Mouse (Mus musculus) midbrain, embryonic 12.5 days (tissue): ENCODE measurements around the gene Foxd3. TPM values are rescaled to one million over a fixed set of nuclear protein-coding genes. Genes with fewer than 3 reads are reported as not detected.
"Not testable (repeated sequence)": the region's sequence is repeated elsewhere in the genome, so short reads cannot be mapped to it uniquely, and the experiment has no call there.

Experiments
- ATAC-seq: fragments of 200-750 bp; cut with Nextera tagmentation; 2 replicates; pipeline ENCODE4 v1.8.0; 2017; ENCODE audit warnings: low read depth, moderate TSS enrichment, moderate library complexity; ENCODE audit not compliant: low FRiP score
- H3K27ac ChIP-seq: fragments of 300-500 bp; sonication (generic); replicated peaks from 2 replicates; pipeline ENCODE4 v1.5.1; 2016; ENCODE audit warnings: mild to moderate bottlenecking
- H3K27me3 ChIP-seq: fragments of 300-500 bp; sonication (generic); 2 replicates; pipeline ENCODE4 v1.6.1; 2016; ENCODE audit warnings: mild to moderate bottlenecking
- H3K36me3 ChIP-seq: fragments of 300-500 bp; sonication (generic); 2 replicates; pipeline ENCODE4 v1.6.1; 2016
- H3K4me1 ChIP-seq: fragments of 300-500 bp; sonication (generic); 2 replicates; pipeline ENCODE4 v1.6.1; 2016
- H3K4me2 ChIP-seq: fragments of 300-500 bp; sonication (generic); replicated peaks from 2 replicates; pipeline ENCODE4 v1.6.1; 2016; ENCODE audit warnings: mild to moderate bottlenecking, moderate library complexity
- H3K4me3 ChIP-seq: fragments of 300-500 bp; sonication (generic); 2 replicates; pipeline ENCODE4 v1.5.1; 2016; ENCODE audit warnings: mild to moderate bottlenecking
- H3K9ac ChIP-seq: fragments of 300-500 bp; sonication (generic); replicated peaks from 2 replicates; pipeline ENCODE4 v1.6.1; 2016; ENCODE audit warnings: mild to moderate bottlenecking, moderate library complexity
- H3K9me3 ChIP-seq: fragments of 300-500 bp; sonication (generic); 2 replicates; pipeline ENCODE4 v1.6.1; 2016; ENCODE audit warnings: mild to moderate bottlenecking
- WGBS: fragments of 180-500 bp; shearing (Covaris S2); methylation state at CpG from one replicate; pipeline ENCODE4 v1.1.7; 2016; 5-methylcytosine and 5-hydroxymethylcytosine counted together
- polyA plus RNA-seq: library from polyadenylated mRNA; unstranded; fragments of >200 nt; fragmentation: Nextera tagmentation; extraction: Ambion mirVana; gene quantifications from 2 replicates; pipeline ENCODE4 v1.2.1, GENCODE M21; 2016

Foxd3 gene
- polyA plus RNA-seq, result 0.09 and 0.14 TPM in 2 replicates

DNA sequence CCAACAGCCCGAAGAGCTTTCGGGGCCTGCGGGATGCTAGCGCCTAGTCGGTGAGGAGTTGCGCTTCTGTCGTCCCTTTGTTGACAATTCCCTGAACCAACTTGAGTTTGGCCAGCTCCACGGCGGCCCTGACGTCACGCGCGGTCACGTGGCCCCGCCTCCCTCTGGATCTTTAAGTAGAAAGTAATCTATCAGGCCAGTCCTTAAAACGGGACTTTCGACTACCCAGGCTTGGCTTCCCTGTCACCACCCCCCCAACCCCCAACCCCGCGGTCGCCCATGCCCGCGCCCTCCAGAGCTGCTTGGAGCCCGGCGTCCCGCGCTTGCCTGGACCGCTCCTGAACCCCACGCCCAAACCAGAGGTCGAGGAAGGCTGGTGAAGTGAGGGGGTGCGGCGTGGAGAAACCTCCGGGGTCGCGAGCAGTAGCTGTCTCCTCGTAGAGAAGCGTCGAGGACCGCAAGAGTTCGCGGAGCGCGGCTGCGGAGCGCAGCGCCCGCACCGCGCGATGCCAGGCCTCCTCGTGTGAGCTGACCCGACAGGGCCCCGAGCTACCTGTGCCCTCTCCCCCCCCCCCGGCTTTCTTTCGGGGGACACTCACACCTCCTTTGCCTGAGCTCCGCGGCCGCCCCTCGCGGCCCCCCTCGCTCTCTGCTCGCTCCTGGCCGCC lies at the start of gene Foxd3:
Foxd3 (plus strand) TSS at position 363 of the 668 bp plus-strand sequence.
- ATAC-seq, result peak; percentile 20
- no peak within 1 kb of the TSS for H3K27ac ChIP-seq
- peak within 1 kb of the TSS; percentile 49 for H3K4me2 ChIP-seq

DNA sequence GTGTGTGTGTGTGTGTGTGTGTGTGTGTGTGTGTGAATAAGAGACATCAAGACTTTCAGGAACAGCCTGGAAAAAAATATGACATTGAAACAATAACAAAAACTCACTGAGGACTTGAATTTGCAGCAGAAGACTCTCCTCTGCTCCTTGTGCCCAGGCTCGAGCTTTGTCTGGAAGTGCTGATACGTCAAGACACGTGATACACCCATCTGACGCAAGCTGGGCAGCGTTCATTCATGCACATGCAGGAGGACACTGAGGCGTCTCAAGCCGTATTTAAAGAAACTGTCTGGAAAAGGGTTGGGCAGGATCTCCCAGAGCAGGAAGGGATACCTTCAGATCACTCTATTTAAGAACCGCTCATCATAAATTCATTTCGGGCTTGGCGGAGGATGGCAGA lies 43.9 kb upstream of the Foxd3 start:
- Histone ChIP-seq H3K4me1 (no peaks in the 10 kb centered on the region), H3K27ac (no peak overlapping the region), H3K4me3 (no peak overlapping the region), H3K9ac (no peak overlapping the region), H3K36me3 (no peaks in the 10 kb centered on the region), H3K4me2 (no peak overlapping the region), H3K27me3 (peaks cover 13% of the 10 kb centered on the region; the same call in 1 of the 2 replicates), H3K9me3 (no peaks in the 10 kb centered on the region)
- no peak for ATAC-seq
- 96% methylated on average over 10 of the region's 10 CpGs for WGBS

More for the DNA sequence above, at the start of gene Foxd3:
- Histone ChIP-seq H3K9ac (0 out of 2 replicates have a peak within 1 kb of the TSS, but pooled peaks have one; percentile 0), H3K4me1 (peaks cover 24% of the 10 kb centered on the region), H3K9me3 (no peaks in the 10 kb centered on the region), H3K4me3 (peak within 1 kb of the TSS; percentile 38), H3K27me3 (peaks cover 88% of the 10 kb centered on the region), H3K36me3 (no peaks in the 10 kb centered on the region)
- WGBS, result under 1% methylated on average over 53 of the region's 62 CpGs

DNA sequence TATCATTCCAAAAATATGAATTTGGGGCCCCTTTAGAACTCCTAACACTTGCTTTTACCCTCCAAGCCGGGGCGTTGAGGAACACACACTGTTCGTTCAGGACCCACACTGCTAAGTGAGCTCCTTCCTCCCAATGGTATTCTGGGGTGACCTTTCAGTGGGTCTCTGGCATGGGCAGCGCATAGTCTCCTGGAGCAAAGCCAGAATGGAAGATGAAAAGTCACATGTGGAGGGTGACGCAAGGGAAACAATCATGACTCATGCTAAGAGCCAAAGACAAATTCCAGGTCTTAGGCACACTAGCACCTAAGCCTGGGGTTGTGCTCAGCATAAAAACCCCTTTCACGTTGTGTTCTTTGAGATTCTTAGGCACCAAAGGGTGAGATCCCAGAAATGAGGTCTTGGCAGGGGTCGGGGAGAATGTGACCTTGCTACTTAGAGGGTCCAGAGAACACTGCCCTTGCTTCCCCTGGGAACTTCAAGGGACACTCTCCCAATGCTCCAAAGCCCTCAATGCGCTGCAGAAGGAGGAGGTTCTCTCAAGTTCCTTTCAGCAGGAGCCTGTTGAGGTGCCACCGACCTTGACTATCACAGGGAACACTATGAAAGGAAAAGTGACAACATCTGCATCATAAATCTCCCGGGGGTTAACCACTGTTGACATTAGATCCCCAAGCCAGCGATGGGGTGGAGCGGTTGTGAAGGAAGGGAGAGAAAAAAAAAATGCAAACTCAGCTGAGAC lies 43.3 kb upstream of the Foxd3 start:
- Histone ChIP-seq H3K27me3 (peaks cover 13% of the 10 kb centered on the region; the same call in 1 of the 2 replicates), H3K4me3 (no peak overlapping the region), H3K4me2 (no peak overlapping the region), H3K9me3 (no peaks in the 10 kb centered on the region), H3K27ac (no peak overlapping the region), H3K36me3 (no peaks in the 10 kb centered on the region), H3K4me1 (no peaks in the 10 kb centered on the region), H3K9ac (no peak overlapping the region)
- WGBS, result 86% methylated on average over 12 of the region's 12 CpGs
- no peak for ATAC-seq

DNA sequence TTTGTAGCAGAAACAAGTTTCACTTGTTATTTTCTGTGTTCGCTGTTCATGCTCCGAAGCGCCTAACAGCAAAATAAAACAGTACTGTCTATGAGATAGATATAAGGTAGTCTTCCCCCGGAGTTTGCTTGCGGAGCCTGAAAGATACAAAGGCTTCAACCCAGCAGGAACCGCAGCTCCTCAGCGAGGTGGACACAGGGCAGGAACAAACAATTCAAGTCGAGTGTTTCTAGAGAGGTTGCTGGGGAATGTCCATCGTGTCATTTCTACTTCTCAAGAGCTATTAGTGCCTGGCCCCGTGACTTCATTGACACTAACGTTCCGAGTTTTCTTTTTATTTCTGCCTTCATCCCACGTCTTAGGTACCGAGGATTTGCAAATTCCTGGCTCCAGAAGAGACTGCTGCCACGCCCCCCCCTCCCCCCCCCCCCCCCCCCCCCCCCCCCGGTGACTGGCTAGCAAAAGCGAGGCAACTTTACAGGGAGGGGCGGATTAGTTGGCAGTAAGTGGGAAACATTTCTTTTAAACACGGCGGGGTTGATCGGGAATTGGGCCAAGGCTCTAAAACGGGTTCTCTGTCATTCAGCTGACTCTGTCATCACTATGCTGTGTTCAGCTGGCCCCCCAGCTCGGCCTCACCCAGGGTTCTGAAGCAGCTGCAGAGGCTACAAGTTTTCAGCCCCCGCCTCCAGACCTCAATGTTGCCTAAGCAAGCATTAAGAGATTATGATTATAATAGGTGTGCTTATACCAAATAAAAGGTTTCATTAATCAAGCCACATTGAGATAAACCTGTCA lies 29.9 kb upstream of the Foxd3 start:
- Histone ChIP-seq H3K36me3 (no peaks in the 10 kb centered on the region), H3K4me1 (peaks cover 5% of the 10 kb centered on the region), H3K27ac (no peak overlapping the region), H3K4me3 (no peak overlapping the region), H3K27me3 (peaks cover 23% of the 10 kb centered on the region), H3K9ac (no peak overlapping the region), H3K9me3 (no peaks in the 10 kb centered on the region), H3K4me2 (peak overlapping the region; percentile 32)
- ATAC-seq, result no peak
- WGBS, result 9% methylated on average over 21 of the region's 24 CpGs

DNA sequence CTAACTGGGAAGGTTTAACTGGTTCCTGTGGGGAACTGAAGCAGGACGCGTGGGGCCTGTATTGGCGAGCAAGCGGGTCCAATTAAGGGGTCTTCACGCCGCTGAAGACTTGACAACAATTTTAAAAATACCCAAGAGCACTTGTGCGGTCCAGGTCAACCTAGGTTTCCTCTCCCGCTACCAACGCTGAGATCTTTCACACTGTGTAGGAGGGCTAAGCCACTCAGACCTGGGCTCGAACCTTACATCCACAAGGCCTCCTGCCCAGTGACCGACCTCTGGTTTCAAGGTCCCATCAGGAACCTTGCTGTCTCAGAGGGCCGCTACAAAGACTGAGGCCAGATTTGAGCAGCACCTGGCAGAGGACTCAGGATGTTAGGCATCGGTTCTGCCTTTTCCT lies 29.0 kb upstream of the Foxd3 start:
- H3K4me2 ChIP-seq, result no peak overlapping the region
- no peak overlapping the region for H3K9ac ChIP-seq
- H3K27ac ChIP-seq, result no peak overlapping the region
- 55% methylated on average over 13 of the region's 13 CpGs for WGBS
- H3K27me3 ChIP-seq, result peaks cover 20% of the 10 kb centered on the region
- H3K4me1 ChIP-seq, result peaks cover 5% of the 10 kb centered on the region
- ATAC-seq, result no peak
- H3K4me3 ChIP-seq, result no peak overlapping the region
- no peaks in the 10 kb centered on the region for H3K9me3 ChIP-seq
- H3K36me3 ChIP-seq, result no peaks in the 10 kb centered on the region

DNA sequence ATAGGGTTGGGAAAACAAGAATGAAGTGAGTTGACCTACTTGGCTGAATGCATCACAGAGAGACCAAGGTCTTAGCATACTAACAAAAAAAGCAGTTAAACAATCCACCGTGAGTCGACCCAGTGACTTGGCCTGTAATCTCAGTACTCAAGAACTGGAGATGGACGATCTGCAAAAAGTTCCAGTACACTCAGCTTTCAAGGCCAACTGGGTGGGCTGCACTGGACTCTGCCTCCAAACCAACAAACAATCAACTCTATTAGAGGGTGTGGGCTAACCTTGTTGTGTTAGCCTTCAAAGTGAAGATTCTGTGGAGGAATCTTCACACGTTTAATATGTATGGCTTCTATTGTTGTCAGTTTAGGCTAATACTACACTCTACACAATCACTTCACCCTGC lies 20.1 kb upstream of the Foxd3 start:
- Histone ChIP-seq H3K9ac (no peak overlapping the region), H3K27me3 (0 out of 2 replicates have a peak, but pooled peaks cover 13% of the 10 kb centered on the region), H3K4me2 (no peak overlapping the region), H3K4me1 (no peaks in the 10 kb centered on the region), H3K4me3 (no peak overlapping the region), H3K27ac (no peak overlapping the region), H3K9me3 (no peaks in the 10 kb centered on the region), H3K36me3 (no peaks in the 10 kb centered on the region)
- no peak for ATAC-seq
- 77% methylated on average over 4 of the region's 4 CpGs for WGBS

DNA sequence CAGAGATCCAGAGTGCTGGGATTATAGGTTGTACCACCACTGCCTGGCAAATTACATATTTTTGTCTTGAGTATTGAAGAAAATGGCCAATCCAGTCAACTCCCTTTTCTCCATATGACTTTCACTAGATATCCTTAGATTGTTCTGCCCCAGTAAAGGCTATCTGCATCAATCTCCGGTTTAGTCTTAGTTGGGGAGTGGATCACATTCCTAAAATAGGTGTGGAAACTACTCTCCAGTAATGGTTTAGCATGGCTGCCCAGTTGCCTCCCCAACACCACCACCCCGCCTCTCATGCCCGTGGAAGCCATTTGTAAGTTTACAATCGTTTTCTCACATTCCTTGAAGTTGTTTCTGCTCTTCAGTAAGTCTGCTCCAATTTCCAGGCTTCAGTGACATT lies 19.4 kb upstream of the Foxd3 start:
- ATAC-seq, result no peak
- Histone ChIP-seq H3K4me2 (no peak overlapping the region), H3K27ac (no peak overlapping the region), H3K9ac (no peak overlapping the region), H3K36me3 (no peaks in the 10 kb centered on the region), H3K4me1 (no peaks in the 10 kb centered on the region), H3K9me3 (no peaks in the 10 kb centered on the region), H3K4me3 (no peak overlapping the region), H3K27me3 (0 out of 2 replicates have a peak, but pooled peaks cover 13% of the 10 kb centered on the region)
- 88% methylated on average over 4 of the region's 4 CpGs for WGBS

DNA sequence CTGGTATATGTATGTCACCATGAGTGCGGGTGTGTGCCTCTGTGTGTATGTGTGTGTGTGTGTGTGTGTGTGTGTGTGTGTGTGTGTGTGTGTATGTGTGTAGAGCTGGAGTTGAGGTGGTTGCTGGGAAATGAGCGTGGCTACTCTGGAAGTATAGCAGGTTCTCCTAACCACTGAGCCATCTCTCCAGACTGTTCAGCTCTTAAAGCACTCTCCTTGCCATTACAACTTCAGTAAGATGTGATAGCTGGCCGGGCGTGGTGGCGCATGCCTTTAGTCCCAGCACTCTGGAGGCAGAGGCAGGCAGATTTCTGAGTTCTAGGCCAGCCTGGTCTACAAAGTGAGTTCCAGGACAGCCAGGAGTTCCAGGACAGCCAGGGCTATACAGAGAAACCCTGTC lies 15.5 kb upstream of the Foxd3 start:
- not testable (repeated sequence) for H3K9ac ChIP-seq, H3K4me1 ChIP-seq, H3K9me3 ChIP-seq, H3K36me3 ChIP-seq, H3K4me2 ChIP-seq, H3K4me3 ChIP-seq, ATAC-seq, H3K27ac ChIP-seq
- H3K27me3 ChIP-seq, result peaks cover 42% of the 10 kb centered on the region
- 95% methylated on average over 5 of the region's 5 CpGs for WGBS

- no peak for ATAC-seq
- Histone ChIP-seq H3K9me3 (no peaks in the 10 kb centered on the region), H3K36me3 (no peaks in the 10 kb centered on the region), H3K4me1 (no peaks in the 10 kb centered on the region), H3K4me3 (no peak overlapping the region), H3K27me3 (peaks cover 53% of the 10 kb centered on the region), H3K27ac (no peak overlapping the region), H3K9ac (no peak overlapping the region), H3K4me2 (no peak overlapping the region)
- 25% methylated on average over 3 of the region's 3 CpGs for WGBS
Observed at GRCm38 (mm10) chr4:99641920-99642319, 14.2 kb upstream of the Foxd3 start.

GRCm38 (mm10) chr4:99645560-99645959 lies 10.5 kb upstream of the Foxd3 start:
- no peak for ATAC-seq
- Histone ChIP-seq H3K4me3 (no peak overlapping the region), H3K4me1 (no peaks in the 10 kb centered on the region), H3K4me2 (no peak overlapping the region), H3K27me3 (peaks cover 78% of the 10 kb centered on the region), H3K36me3 (no peaks in the 10 kb centered on the region), H3K27ac (no peak overlapping the region), H3K9me3 (no peaks in the 10 kb centered on the region), H3K9ac (no peak overlapping the region)
- 89% methylated on average over 4 of the region's 4 CpGs for whole genome bisulfite sequencing

GRCm38 (mm10) chr4:99650088-99650944 lies 5.8 kb upstream of the Foxd3 start:
- Histone ChIP-seq H3K27me3 (peaks cover 97% of the 10 kb centered on the region), H3K9me3 (no peaks in the 10 kb centered on the region), H3K36me3 (no peaks in the 10 kb centered on the region), H3K4me1 (0 out of 2 replicates have a peak, but pooled peaks cover 6% of the 10 kb centered on the region), H3K4me3 (no peak overlapping the region; the same call in 1 of the 2 replicates), H3K27ac (no peak overlapping the region), H3K4me2 (no peak overlapping the region), H3K9ac (no peak overlapping the region)
- ATAC-seq, result no peak
- WGBS, result 2% methylated on average over 44 of the region's 44 CpGs
